Mouse (Mus musculus): ENCODE results near the gene Nbl1.

DNA sequence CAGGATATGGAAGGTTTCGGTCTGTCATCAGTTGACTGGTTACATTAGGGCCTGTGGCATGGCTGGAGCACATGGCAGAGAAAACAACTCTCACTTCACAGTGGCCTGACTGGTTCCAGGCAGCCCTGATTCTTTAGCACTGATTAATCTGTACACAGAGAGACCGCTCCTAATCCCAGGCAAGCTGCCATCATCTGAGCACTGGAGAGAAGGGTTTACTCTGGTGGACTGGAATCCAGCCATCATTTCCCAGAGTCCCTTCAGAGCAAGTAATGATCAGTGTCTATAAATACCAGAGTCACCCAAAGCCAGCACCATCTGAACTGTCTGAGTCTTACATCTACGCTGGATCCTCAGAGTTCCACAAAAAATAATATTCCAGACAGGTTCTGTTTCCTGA, 57.0 kb downstream of the Nbl1 start:
- TF ChIP-seq CTCF (IDR thresholded peaks at IDR 0.05) (no peak), EP300 (IDR thresholded peaks at IDR 0.05) (no peak)
